Mouse (Mus musculus): ENCODE data around the gene Snrnp70. TPM values are rescaled to one million over a fixed set of nuclear protein-coding genes. Genes with fewer than 3 reads are reported as not detected.

Snrnp70 gene
- polyA plus RNA-seq, 1 experiment from 2014 or later = 81.3 TPM

- peak overlapping the region; percentile 26; the same call in 1 of the 2 replicates for H3K9ac ChIP-seq (ENCODE audit: low read depth, low read length)
- TF ChIP-seq CTCF (IDR thresholded peaks at IDR 0.05; ENCODE audit: low read depth) = peak; percentile 39; the same call in 1 of the 2 replicates
- 1% methylated on average over 112 of the region's 114 CpGs for WGBS
- peak overlapping the region; percentile 41 for H3K4me3 ChIP-seq (ENCODE audit: low read depth, low read length)
- H3K36me3 ChIP-seq (ENCODE audit: control insufficient read depth, insufficient read depth) = no peaks in the 10 kb centered on the region
- H3K4me2 ChIP-seq (replicated peaks; ENCODE audit: low read depth) = peak overlapping the region; percentile 73
- H3K27ac ChIP-seq (ENCODE audit: low read depth, low read length) = no peak overlapping the region
- ATAC-seq = no peak
- no peaks in the 10 kb centered on the region for H3K4me1 ChIP-seq (replicated peaks; ENCODE audit: control insufficient read depth, insufficient read depth, low read length)
- no peaks in the 10 kb centered on the region for H3K9me3 ChIP-seq (ENCODE audit: control insufficient read depth)
- peaks cover 57% of the 10 kb centered on the region for H3K27me3 ChIP-seq (replicated peaks; ENCODE audit: control insufficient read depth, insufficient read depth, low read length)
Observed at GRCm38 (mm10) chr7:45406157-45407156, 10.9 kb upstream of the Snrnp70 start.

GRCm38 (mm10) chr7:45405091-45406075 is 9.8 kb upstream of the Snrnp70 start, which contains the start of gene Kcna7:
Gene Kcna7 (plus strand): TSS chr7:45405653.
- TF ChIP-seq CTCF (IDR thresholded peaks at IDR 0.05; ENCODE audit: low read depth) = peak; percentile 89
- peak within 1 kb of the TSS; percentile 26; the same call in 1 of the 2 replicates for H3K9ac ChIP-seq (ENCODE audit: low read depth, low read length)
- H3K4me1 ChIP-seq (replicated peaks; ENCODE audit: control insufficient read depth, insufficient read depth, low read length) = no peaks in the 10 kb centered on the region
- ATAC-seq = no peak
- H3K9me3 ChIP-seq (ENCODE audit: control insufficient read depth) = no peaks in the 10 kb centered on the region
- H3K27ac ChIP-seq (ENCODE audit: low read depth, low read length) = no peak within 1 kb of the TSS
- peaks cover 51% of the 10 kb centered on the region for H3K27me3 ChIP-seq (replicated peaks; ENCODE audit: control insufficient read depth, insufficient read depth, low read length)
- no peaks in the 10 kb centered on the region for H3K36me3 ChIP-seq (ENCODE audit: control insufficient read depth, insufficient read depth)
- 11% methylated on average over 28 of the region's 28 CpGs for WGBS
- peak within 1 kb of the TSS; percentile 73 for H3K4me2 ChIP-seq (replicated peaks; ENCODE audit: low read depth)
- peak within 1 kb of the TSS; percentile 41 for H3K4me3 ChIP-seq (ENCODE audit: low read depth, low read length)

- Histone ChIP-seq H3K36me3 (ENCODE audit: control insufficient read depth, insufficient read depth) (no peaks in the 10 kb centered on the region), H3K9me3 (ENCODE audit: control insufficient read depth) (no peaks in the 10 kb centered on the region), H3K4me3 (ENCODE audit: low read depth, low read length) (no peak overlapping the region), H3K27me3 (replicated peaks; ENCODE audit: control insufficient read depth, insufficient read depth, low read length) (peaks cover 36% of the 10 kb centered on the region), H3K4me2 (replicated peaks; ENCODE audit: low read depth) (no peak overlapping the region), H3K9ac (ENCODE audit: low read depth, low read length) (no peak overlapping the region), H3K4me1 (replicated peaks; ENCODE audit: control insufficient read depth, insufficient read depth, low read length) (no peaks in the 10 kb centered on the region), H3K27ac (ENCODE audit: low read depth, low read length) (no peak overlapping the region)
- peak; percentile 58 for ATAC-seq
- TF ChIP-seq CTCF (IDR thresholded peaks at IDR 0.05; ENCODE audit: low read depth) = peak; percentile 79
- WGBS = 47% methylated on average over 6 of the region's 6 CpGs
Observed at GRCm38 (mm10) chr7:45403532-45404261, 8.2 kb upstream of the Snrnp70 start.

- Histone ChIP-seq H3K27ac (ENCODE audit: low read depth, low read length) (no peak overlapping the region), H3K4me2 (replicated peaks; ENCODE audit: low read depth) (no peak overlapping the region), H3K9me3 (ENCODE audit: control insufficient read depth) (no peaks in the 10 kb centered on the region), H3K4me1 (replicated peaks; ENCODE audit: control insufficient read depth, insufficient read depth, low read length) (no peaks in the 10 kb centered on the region), H3K27me3 (replicated peaks; ENCODE audit: control insufficient read depth, insufficient read depth, low read length) (peaks cover 15% of the 10 kb centered on the region), H3K4me3 (ENCODE audit: low read depth, low read length) (no peak overlapping the region), H3K36me3 (ENCODE audit: control insufficient read depth, insufficient read depth) (no peaks in the 10 kb centered on the region), H3K9ac (ENCODE audit: low read depth, low read length) (no peak overlapping the region)
- TF ChIP-seq CTCF (IDR thresholded peaks at IDR 0.05; ENCODE audit: low read depth) = no peak
- no peak for ATAC-seq
- 70% methylated on average over 10 of the region's 10 CpGs for WGBS
Observed at GRCm38 (mm10) chr7:45401521-45402085, 6.1 kb upstream of the Snrnp70 start.

- WGBS = 72% methylated on average over 2 of the region's 2 CpGs
- Histone ChIP-seq H3K27ac (ENCODE audit: low read depth, low read length) (no peak overlapping the region), H3K27me3 (replicated peaks; ENCODE audit: control insufficient read depth, insufficient read depth, low read length) (no peaks in the 10 kb centered on the region), H3K4me2 (replicated peaks; ENCODE audit: low read depth) (no peak overlapping the region), H3K4me3 (ENCODE audit: low read depth, low read length) (no peak overlapping the region), H3K9me3 (ENCODE audit: control insufficient read depth) (no peaks in the 10 kb centered on the region), H3K36me3 (ENCODE audit: control insufficient read depth, insufficient read depth) (peaks cover 12% of the 10 kb centered on the region), H3K9ac (ENCODE audit: low read depth, low read length) (no peak overlapping the region), H3K4me1 (replicated peaks; ENCODE audit: control insufficient read depth, insufficient read depth, low read length) (peaks cover 9% of the 10 kb centered on the region; the same call in 1 of the 2 replicates)
- no peak for TF ChIP-seq CTCF (IDR thresholded peaks at IDR 0.05; ENCODE audit: low read depth)
- no peak for ATAC-seq
Observed at GRCm38 (mm10) chr7:45396787-45397186, 1.2 kb upstream of the Snrnp70 start.
